Mouse (Mus musculus) monocyte, adult 5-6 weeks (primary cell): Measurements from ENCODE around the gene S100a4. TPM values are rescaled to one million over a fixed set of nuclear protein-coding genes. Genes with fewer than 3 reads are reported as not detected.

Source experiments
- ATAC-seq: fragments of 153-309, 156-312 bp; replicated peaks from 2 replicates; pipeline ENCODE4 v1.8.0; 2017; ENCODE audit warnings: mild to moderate bottlenecking; ENCODE audit not compliant: low TSS enrichment, insufficient number of reproducible peaks, severe bottlenecking, poor library complexity, low FRiP score
- total RNA-seq: library from RNA; stranded (forward); fragments of 200-1000, 200-491, 200-594 nt; gene quantifications from 3 replicates; pipeline ENCODE4 v1.2.3, GENCODE M21; 2017

Gene S100a4
- total RNA-seq, 1 experiment from 2014 or later = 1,115 TPM

- ATAC-seq = 0 out of 2 replicates have a peak, but pooled peaks have one; percentile 44
Measured at GRCm38 (mm10) chr3:90652878-90653508, 49.4 kb downstream of the S100a4 start.

- no peak for ATAC-seq
Measured at GRCm38 (mm10) chr3:90653717-90654116, 50.1 kb downstream of the S100a4 start, which contains the start of gene S100a7a. TSS of gene S100a7a (plus strand) at chr3:90654017.

Other genes with a start within 250 kb of the S100a4 start
- gene Slc27a3, start 213.8 kb upstream of the S100a4 start, total RNA-seq = 2.1 TPM in 1 of 3 replicates, not detected in the others
- gene Ints3, start 170.1 kb upstream of the S100a4 start, total RNA-seq = 11.7 to 26.5 TPM (median 12.9 TPM) in 3 replicates
- gene Npr1, start 137.9 kb upstream of the S100a4 start, total RNA-seq = not detected in 3 replicates
- gene Ilf2, start 127.6 kb upstream of the S100a4 start, total RNA-seq = 72.4 to 84.1 TPM (median 74.7 TPM) in 3 replicates
- 52.4 to 94.4 TPM (median 62.0 TPM) in 3 replicates for gene Snapin, start 112.7 kb upstream of the S100a4 start, total RNA-seq
- gene Chtop, start 94.3 kb upstream of the S100a4 start, total RNA-seq = 65.3 to 100 TPM (median 80.3 TPM) in 3 replicates
- 24.0 to 71.5 TPM (median 39.2 TPM) in 3 replicates for gene S100a1, start 89.4 kb upstream of the S100a4 start, total RNA-seq
- 111 to 176 TPM (median 141 TPM) in 3 replicates for gene S100a13, start 89.3 kb upstream of the S100a4 start, total RNA-seq
- 3.0 TPM in 1 of 3 replicates, not detected in the others for gene S100a14, start 76.9 kb upstream of the S100a4 start, total RNA-seq
- not detected in 3 replicates for gene S100a16, start 66.5 kb upstream of the S100a4 start, total RNA-seq
- not detected in 3 replicates for gene S100a3, start 43.2 kb upstream of the S100a4 start, total RNA-seq
- not detected in 3 replicates for gene S100a2, start 13.5 kb upstream of the S100a4 start, total RNA-seq
- not detected in 3 replicates for gene Gm42674, start 1.9 kb upstream of the S100a4 start, total RNA-seq
- not detected in 3 replicates for gene S100a5, start 4.8 kb downstream of the S100a4 start, total RNA-seq
- gene S100a6, start 9.1 kb downstream of the S100a4 start, total RNA-seq = 318 to 564 TPM (median 521 TPM) in 3 replicates
- 0.58 TPM in 1 of 3 replicates, not detected in the others for gene S100a7a, start 50.2 kb downstream of the S100a4 start, total RNA-seq
- 3.4 to 52.7 TPM (median 15.1 TPM) in 3 replicates for gene S100a8, start 65.2 kb downstream of the S100a4 start, total RNA-seq
- gene S100a9, start 92.0 kb downstream of the S100a4 start, total RNA-seq = 6.2 to 33.7 TPM (median 31.4 TPM) in 3 replicates
- gene Pglyrp4, start 123.1 kb downstream of the S100a4 start, total RNA-seq = not detected in 3 replicates
- gene Gm5849, start 174.1 kb downstream of the S100a4 start, total RNA-seq = not detected in 3 replicates